Mouse (Mus musculus) heart, postnatal 0 days (tissue): ENCODE measurements around the gene Lrrn2. TPM values are rescaled to one million over a fixed set of nuclear protein-coding genes. Genes with fewer than 3 reads are reported as not detected.

Source experiments
- ATAC-seq: fragments of 200-750 bp; cut with Nextera tagmentation; 2 replicates; pipeline ENCODE4 v1.8.0; 2017; ENCODE audit warnings: low read depth, moderate number of reproducible peaks, moderate library complexity; ENCODE audit not compliant: insufficient read depth
- DNase-seq: peaks from one replicate; pipeline ENCODE4 v3.0.0-alpha.2; 2016; ENCODE audit warnings: low spot score
- H3K27ac ChIP-seq: fragments of 300-500 bp; sonication (generic); 2 replicates; pipeline ENCODE4 v1.5.1; 2014; ENCODE audit warnings: low read depth, mild to moderate bottlenecking
- H3K27me3 ChIP-seq: fragments of 300-500 bp; sonication (generic); 2 replicates; pipeline ENCODE4 v1.6.1; 2014; ENCODE audit warnings: low read length, mixed read lengths; ENCODE audit not compliant: control insufficient read depth, insufficient read depth
- H3K36me3 ChIP-seq: fragments of 300-500 bp; sonication (generic); replicated peaks from 2 replicates; pipeline ENCODE4 v1.6.1; 2014; ENCODE audit warnings: low read length, mixed read lengths; ENCODE audit not compliant: control insufficient read depth, insufficient read depth
- H3K4me1 ChIP-seq: fragments of 300-500 bp; sonication (generic); 2 replicates; pipeline ENCODE4 v1.6.1; 2014; ENCODE audit warnings: antibody characterized with exemption; ENCODE audit not compliant: control insufficient read depth, insufficient read depth
- H3K4me2 ChIP-seq: fragments of 300-500 bp; sonication (generic); 2 replicates; pipeline ENCODE4 v1.6.1; 2014; ENCODE audit warnings: low read depth, mild to moderate bottlenecking, low read length, moderate library complexity
- H3K4me3 ChIP-seq: fragments of 300-500 bp; sonication (generic); 2 replicates; pipeline ENCODE4 v1.5.1; 2014; ENCODE audit warnings: low read depth, low read length
- H3K9ac ChIP-seq: fragments of 300-500 bp; sonication (generic); replicated peaks from 2 replicates; pipeline ENCODE4 v1.6.1; 2014; ENCODE audit warnings: low read depth, low read length, mixed read lengths
- H3K9me3 ChIP-seq: fragments of 300-500 bp; sonication (generic); replicated peaks from 2 replicates; pipeline ENCODE4 v1.6.1; 2016; ENCODE audit warnings: low read length; ENCODE audit not compliant: control insufficient read depth
- CTCF ChIP-seq: IDR thresholded peaks from 2 replicates; pipeline ENCODE4 v1.5.1; 2016; ENCODE audit warnings: antibody characterized with exemption, control low read depth, low read depth
- EP300 ChIP-seq: IDR thresholded peaks from 2 replicates; pipeline ENCODE4 v1.6.1; 2016; ENCODE audit warnings: antibody characterized with exemption, low read depth
- WGBS: fragments of 180-500 bp; shearing (Covaris S2); extraction: QIAGEN DNeasy Blood & Tissue Kit; methylation state at CpG from one replicate; pipeline ENCODE4 v1.1.7; 2014; 5-methylcytosine and 5-hydroxymethylcytosine counted together
- polyA plus RNA-seq: library from polyadenylated mRNA; unstranded; fragments of >200 nt; fragmentation: Nextera tagmentation; extraction: Ambion mirVana; gene quantifications from 2 replicates; pipeline ENCODE4 v1.2.1, GENCODE M21; 2015
- total RNA-seq: library from RNA; depleted of rRNA; stranded (reverse); fragments of >200 nt; gene quantifications from 2 replicates; pipeline ENCODE4 v1.2.3, GENCODE M21; 2014; ENCODE audit warnings: low replicate concordance

Lrrn2 gene
- total and polyA plus RNA-seq, 2 experiments from 2014 or later, result 5.0 to 7.0 TPM

DNA sequence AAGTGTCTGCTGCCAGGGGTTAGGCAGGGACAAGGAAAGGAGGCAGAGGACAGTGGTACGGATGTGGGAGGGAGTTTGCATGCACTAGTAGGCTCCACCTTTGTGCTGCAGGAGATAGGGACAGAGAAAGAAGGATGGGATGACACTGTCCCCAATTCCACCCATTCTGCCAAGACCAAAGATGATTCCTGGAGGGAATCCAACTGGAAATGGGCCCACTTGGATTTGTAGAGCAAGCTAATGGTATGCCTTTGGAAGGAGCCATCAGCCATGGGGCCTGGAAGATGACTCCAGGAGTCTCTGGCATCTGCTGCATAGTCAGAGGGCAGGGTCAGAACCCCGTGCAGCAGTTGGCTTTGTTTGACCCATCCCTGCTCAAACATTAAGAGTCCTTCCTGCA is 52.3 kb downstream of the Lrrn2 start:
- 60% methylated on average over 2 of the region's 2 CpGs for WGBS
- no peak for DNase-seq

GRCm38 (mm10) chr1:132934856-132935255 is 54.8 kb downstream of the Lrrn2 start:
- ATAC-seq (peak; percentile 80), DNase-seq (peak; percentile 65)
- TF ChIP-seq CTCF (peak; percentile 56), EP300 (no peak)
- H3K36me3 ChIP-seq, result no peaks in the 10 kb centered on the region
- H3K27me3 ChIP-seq, result no peaks in the 10 kb centered on the region
- no peak overlapping the region for H3K4me3 ChIP-seq
- H3K9me3 ChIP-seq, result no peaks in the 10 kb centered on the region
- no peaks in the 10 kb centered on the region for H3K4me1 ChIP-seq
- 35% methylated on average over 7 of the region's 7 CpGs for WGBS
- H3K27ac ChIP-seq, result no peak overlapping the region
- no peak overlapping the region for H3K9ac ChIP-seq
- no peak overlapping the region for H3K4me2 ChIP-seq

More for the DNA sequence above, 52.3 kb downstream of the Lrrn2 start:
- no peaks in the 10 kb centered on the region for H3K27me3 ChIP-seq
- no peaks in the 10 kb centered on the region for H3K36me3 ChIP-seq
- H3K27ac ChIP-seq, result no peak overlapping the region
- H3K9me3 ChIP-seq, result no peaks in the 10 kb centered on the region
- TF ChIP-seq CTCF, result no peak
- no peak for TF ChIP-seq EP300
- no peak overlapping the region for H3K4me3 ChIP-seq
- H3K9ac ChIP-seq, result no peak overlapping the region
- no peak for ATAC-seq
- no peaks in the 10 kb centered on the region for H3K4me1 ChIP-seq
- no peak overlapping the region for H3K4me2 ChIP-seq

DNA sequence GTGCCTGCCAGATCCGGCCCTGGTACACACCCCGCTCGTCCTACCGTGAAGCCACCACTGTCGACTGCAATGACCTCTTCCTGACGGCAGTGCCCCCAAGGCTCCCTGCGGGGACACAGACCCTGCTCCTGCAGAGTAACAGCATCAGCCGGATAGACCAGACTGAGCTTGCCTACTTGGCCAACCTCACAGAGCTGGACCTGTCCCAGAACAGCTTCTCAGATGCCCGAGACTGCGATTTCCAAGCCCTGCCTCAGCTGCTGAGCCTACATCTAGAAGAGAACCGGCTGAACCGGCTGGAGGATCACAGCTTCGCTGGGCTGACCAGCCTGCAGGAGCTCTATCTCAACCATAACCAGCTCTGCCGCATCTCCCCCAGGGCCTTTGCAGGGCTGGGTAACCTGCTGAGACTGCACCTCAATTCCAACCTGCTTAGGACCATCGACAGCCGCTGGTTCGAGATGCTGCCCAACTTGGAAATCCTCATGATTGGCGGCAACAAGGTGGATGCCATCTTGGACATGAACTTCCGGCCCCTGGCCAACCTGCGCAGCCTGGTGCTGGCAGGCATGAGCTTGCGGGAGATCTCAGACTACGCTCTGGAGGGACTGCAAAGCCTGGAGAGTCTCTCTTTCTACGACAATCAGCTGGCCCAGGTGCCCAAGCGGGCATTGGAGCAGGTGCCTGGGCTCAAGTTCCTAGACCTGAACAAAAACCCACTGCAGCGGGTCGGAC is 57.4 kb downstream of the Lrrn2 start:
- Histone ChIP-seq H3K27me3 (no peaks in the 10 kb centered on the region), H3K4me3 (no peak overlapping the region), H3K36me3 (no peaks in the 10 kb centered on the region), H3K27ac (no peak overlapping the region), H3K4me2 (no peak overlapping the region), H3K9me3 (no peaks in the 10 kb centered on the region), H3K9ac (no peak overlapping the region), H3K4me1 (no peaks in the 10 kb centered on the region)
- WGBS, result 86% methylated on average over 26 of the region's 26 CpGs
- TF ChIP-seq EP300 (no peak), CTCF (no peak)
- ATAC-seq, result no peak
- no peak for DNase-seq

- Histone ChIP-seq H3K36me3 (no peaks in the 10 kb centered on the region), H3K4me1 (no peaks in the 10 kb centered on the region), H3K4me3 (no peak overlapping the region), H3K9me3 (no peaks in the 10 kb centered on the region), H3K27me3 (no peaks in the 10 kb centered on the region), H3K9ac (no peak overlapping the region), H3K4me2 (no peak overlapping the region), H3K27ac (no peak overlapping the region)
- WGBS, result 66% methylated on average over 8 of the region's 8 CpGs
- TF ChIP-seq EP300 (no peak), CTCF (no peak)
- ATAC-seq (no peak), DNase-seq (no peak)
These were observed 58.9 kb downstream of the Lrrn2 start for GRCm38 (mm10) chr1:132938975-132939374.

DNA sequence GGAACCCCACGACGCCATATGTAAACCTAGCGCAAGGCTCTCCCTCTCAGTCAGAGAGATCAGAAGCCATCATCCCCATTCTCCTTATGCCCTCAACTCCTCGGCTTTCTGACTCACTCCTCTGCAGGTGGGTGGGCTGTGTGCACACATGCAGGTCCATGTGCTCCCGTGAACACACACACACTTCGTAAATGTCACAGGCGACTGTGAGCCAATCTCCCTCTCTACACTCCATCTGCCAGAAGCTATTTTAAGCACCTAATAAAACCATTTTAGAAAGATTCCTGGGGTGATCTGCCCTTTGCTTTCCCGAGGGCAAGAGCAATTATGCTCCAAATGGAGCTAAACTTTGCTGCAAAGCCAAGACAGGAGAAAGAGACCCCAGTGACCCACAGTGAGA is 65.8 kb downstream of the Lrrn2 start:
- TF ChIP-seq EP300 (no peak), CTCF (no peak)
- Histone ChIP-seq H3K4me1 (no peaks in the 10 kb centered on the region), H3K27me3 (no peaks in the 10 kb centered on the region), H3K9ac (no peak overlapping the region), H3K27ac (no peak overlapping the region), H3K9me3 (no peaks in the 10 kb centered on the region), H3K4me3 (no peak overlapping the region), H3K36me3 (no peaks in the 10 kb centered on the region), H3K4me2 (no peak overlapping the region)
- ATAC-seq (no peak), DNase-seq (no peak)
- WGBS, result 68% methylated on average over 8 of the region's 8 CpGs

GRCm38 (mm10) chr1:132947811-132948210 is 67.7 kb downstream of the Lrrn2 start:
- no peak for TF ChIP-seq EP300
- no peak for TF ChIP-seq CTCF
- no peak overlapping the region for H3K4me2 ChIP-seq
- 63% methylated on average over 7 of the region's 7 CpGs for WGBS
- DNase-seq (no peak), ATAC-seq (no peak)
- H3K9me3 ChIP-seq, result no peaks in the 10 kb centered on the region
- H3K4me1 ChIP-seq, result no peaks in the 10 kb centered on the region
- no peaks in the 10 kb centered on the region for H3K36me3 ChIP-seq
- H3K27me3 ChIP-seq, result no peaks in the 10 kb centered on the region
- no peak overlapping the region for H3K27ac ChIP-seq
- no peak overlapping the region for H3K9ac ChIP-seq
- no peak overlapping the region for H3K4me3 ChIP-seq
